Mouse (Mus musculus): ENCODE data around the gene Polr2f.

The Polr2f gene

GRCm38 (mm10) chr15:79122546-79122945 lies 18.3 kb upstream of the Polr2f start:
- no peak for DNase-seq

GRCm38 (mm10) chr15:79123751-79124150 lies 17.1 kb upstream of the Polr2f start:
- DNase-seq: no peak

GRCm38 (mm10) chr15:79124331-79124875 lies 16.4 kb upstream of the Polr2f start:
- DNase-seq: no peak

- DNase-seq: peak; percentile 61 to 67
Observed at GRCm38 (mm10) chr15:79126217-79126932, 14.4 kb upstream of the Polr2f start.

- DNase-seq: no peak
Observed at GRCm38 (mm10) chr15:79127101-79127500, 13.7 kb upstream of the Polr2f start.

- peak; percentile 34 for DNase-seq
Observed at GRCm38 (mm10) chr15:79128208-79128607, 12.6 kb upstream of the Polr2f start.

- no peak for DNase-seq
Observed at GRCm38 (mm10) chr15:79129311-79129710, 11.5 kb upstream of the Polr2f start.

- no peak for DNase-seq
Observed at GRCm38 (mm10) chr15:79130782-79131181, 10.0 kb upstream of the Polr2f start.

- no peak for DNase-seq
Observed at GRCm38 (mm10) chr15:79131442-79131841, 9.4 kb upstream of the Polr2f start.

- no peak for DNase-seq
Observed at GRCm38 (mm10) chr15:79133191-79133661, 7.6 kb upstream of the Polr2f start.

- DNase-seq: no peak
Observed at GRCm38 (mm10) chr15:79134496-79135270, 6.1 kb upstream of the Polr2f start.

GRCm38 (mm10) chr15:79135332-79135731 lies 5.5 kb upstream of the Polr2f start:
- DNase-seq: no peak

- no peak for DNase-seq
Observed at GRCm38 (mm10) chr15:79135783-79136575, 4.8 kb upstream of the Polr2f start.

- DNase-seq: peak; percentile 42 to 44
Observed at GRCm38 (mm10) chr15:79139640-79140039, 1.2 kb upstream of the Polr2f start.

GRCm38 (mm10) chr15:79141566-79141917 lies 733 bp downstream of the Polr2f start:
- DNase-seq: no peak

GRCm38 (mm10) chr15:79143316-79143715 lies 2.5 kb downstream of the Polr2f start:
- DNase-seq: no peak

GRCm38 (mm10) chr15:79144021-79144420 lies 3.2 kb downstream of the Polr2f start:
- DNase-seq: no peak

GRCm38 (mm10) chr15:79145522-79145921 lies 4.7 kb downstream of the Polr2f start:
- DNase-seq: no peak

- peak; percentile 81 to 83 for DNase-seq
Observed at GRCm38 (mm10) chr15:79148533-79148932, 7.7 kb downstream of the Polr2f start.

- no peak for DNase-seq
Observed at GRCm38 (mm10) chr15:79151881-79152280, 11.1 kb downstream of the Polr2f start.

GRCm38 (mm10) chr15:79152709-79153108 lies 11.9 kb downstream of the Polr2f start:
- no peak for DNase-seq

- no peak for DNase-seq
Observed at GRCm38 (mm10) chr15:79155572-79155971, 14.8 kb downstream of the Polr2f start.

- no peak for DNase-seq
Observed at GRCm38 (mm10) chr15:79162301-79162700, 21.5 kb downstream of the Polr2f start.

Measured in B cell, adult 2 months (primary cell).